Mouse (Mus musculus): ENCODE measurements at regions not wholly inside any gene's neighbourhood (a gene's known extent, or its start where the extent isn't known, plus 50 kb on each side); places are given as distances from the start of the nearest gene placed in this dataset.

DNA sequence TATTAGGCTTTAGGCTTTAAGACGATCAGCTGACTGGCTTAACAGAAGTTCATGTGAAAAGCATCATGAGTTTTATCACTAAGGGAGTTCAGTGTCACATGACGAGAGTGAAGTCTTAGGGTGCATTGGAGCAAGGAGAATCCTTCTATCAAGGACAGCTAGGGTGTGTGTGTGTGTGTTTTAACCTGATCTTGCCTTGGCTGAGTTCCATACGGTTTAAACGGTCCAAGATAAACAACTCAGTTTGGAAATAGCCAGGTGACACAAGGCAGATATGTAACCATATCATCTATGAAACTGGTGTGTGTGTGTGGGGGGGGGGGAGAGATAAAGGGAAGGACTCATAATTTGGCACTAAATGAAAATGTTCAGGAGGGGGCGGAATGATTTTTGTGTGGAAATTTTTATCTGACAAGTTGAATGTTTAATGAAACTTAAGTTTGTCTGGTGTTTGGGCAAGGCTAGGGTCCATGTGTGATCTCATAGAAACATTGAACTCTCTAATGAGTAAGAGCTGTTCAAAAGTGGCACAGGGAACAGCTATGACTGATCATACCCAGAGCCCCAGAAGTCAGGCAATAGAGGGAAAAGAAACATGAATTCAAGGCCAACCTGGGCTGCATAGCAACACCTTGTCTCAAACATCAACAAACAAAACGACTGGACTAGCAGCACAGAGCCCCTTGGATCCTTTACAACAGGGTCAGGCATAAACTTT is 132.2 kb upstream of the Map3k1 start:
- no peak overlapping the region for H3K27ac ChIP-seq (ENCODE audit: poor library complexity, severe bottlenecking)
- no peak overlapping the region for H3K4me3 ChIP-seq
- no peaks in the 10 kb centered on the region for H3K27me3 ChIP-seq (replicated peaks)
- H3K4me2 ChIP-seq: no peak overlapping the region
- peak; percentile 78; the same call in 1 of the 2 replicates for ATAC-seq (ENCODE audit: insufficient number of reproducible peaks, low FRiP score)
- no peaks in the 10 kb centered on the region for H3K9me3 ChIP-seq (replicated peaks)
- H3K4me1 ChIP-seq (replicated peaks): peaks cover 32% of the 10 kb centered on the region
- 45% methylated on average over 6 of the region's 6 CpGs for WGBS
- H3K9ac ChIP-seq: no peak overlapping the region
- H3K36me3 ChIP-seq: no peaks in the 10 kb centered on the region

DNA sequence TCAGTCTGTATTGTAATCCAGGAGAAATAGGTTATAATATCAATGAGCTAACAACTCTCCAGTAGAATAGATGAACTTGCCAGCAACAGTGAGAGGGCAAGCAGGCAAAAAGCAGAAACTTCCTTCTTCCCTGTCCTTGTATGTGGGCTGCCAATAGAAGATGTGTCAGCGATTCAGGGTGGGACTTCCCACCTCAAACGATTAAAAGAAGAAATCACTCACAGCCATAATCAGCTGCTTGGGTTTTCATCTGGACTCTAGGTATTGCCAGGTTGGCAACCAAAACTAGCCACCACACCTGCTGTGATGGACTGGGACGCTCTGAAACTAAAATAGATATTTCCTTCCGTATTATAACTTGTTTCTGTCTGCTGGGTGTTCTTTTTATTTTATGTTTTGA is 133.2 kb upstream of the Map3k1 start:
- Histone ChIP-seq H3K36me3 (no peaks in the 10 kb centered on the region), H3K4me2 (no peak overlapping the region), H3K9me3 (replicated peaks) (no peaks in the 10 kb centered on the region), H3K9ac (no peak overlapping the region), H3K27me3 (replicated peaks) (no peaks in the 10 kb centered on the region), H3K4me3 (no peak overlapping the region), H3K4me1 (replicated peaks) (peaks cover 24% of the 10 kb centered on the region), H3K27ac (ENCODE audit: poor library complexity, severe bottlenecking) (no peak overlapping the region)
- no peak for ATAC-seq (ENCODE audit: insufficient number of reproducible peaks, low FRiP score)
- WGBS: 84% methylated on average over 4 of the region's 4 CpGs

DNA sequence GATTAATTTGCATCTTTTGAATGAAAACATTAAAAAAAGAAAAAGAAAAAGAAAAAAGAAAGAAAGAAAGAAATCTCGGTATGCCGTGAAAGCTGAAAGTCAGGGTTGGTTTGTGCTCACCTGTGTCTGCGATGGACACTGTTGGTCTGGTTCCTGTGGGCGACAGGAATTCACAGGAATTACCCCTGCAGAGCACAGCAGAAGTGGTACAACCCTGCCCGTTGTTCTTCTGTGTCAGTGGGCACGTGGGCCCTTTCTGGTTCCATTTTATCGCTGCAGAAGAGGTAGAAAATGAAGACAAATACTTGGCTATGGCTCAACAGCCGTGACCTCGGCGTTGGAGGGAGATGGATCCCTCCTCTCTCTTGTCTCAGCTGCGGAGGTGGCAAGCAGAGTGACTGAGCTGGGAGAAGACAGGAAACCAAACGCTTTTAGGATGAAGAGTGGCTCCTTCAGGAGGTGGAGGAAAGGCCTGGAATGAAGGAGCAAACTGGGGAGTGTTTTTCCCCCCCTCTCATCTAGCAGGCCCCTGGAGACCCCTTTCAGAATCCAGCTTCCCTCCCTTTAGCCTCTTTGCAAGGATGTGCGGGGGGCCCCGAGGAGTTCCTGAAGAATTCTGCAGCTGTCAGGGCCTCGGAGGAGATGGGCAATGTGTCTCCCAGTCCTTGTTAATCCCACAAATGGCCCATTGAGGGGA is 134.7 kb upstream of the Map3k1 start:
- Histone ChIP-seq H3K27me3 (replicated peaks) (no peaks in the 10 kb centered on the region), H3K4me1 (replicated peaks) (peaks cover 17% of the 10 kb centered on the region), H3K36me3 (no peaks in the 10 kb centered on the region), H3K9me3 (replicated peaks) (no peaks in the 10 kb centered on the region), H3K4me3 (no peak overlapping the region), H3K27ac (ENCODE audit: poor library complexity, severe bottlenecking) (no peak overlapping the region), H3K4me2 (no peak overlapping the region), H3K9ac (no peak overlapping the region)
- 54% methylated on average over 15 of the region's 15 CpGs for WGBS
- no peak for ATAC-seq (ENCODE audit: insufficient number of reproducible peaks, low FRiP score)

DNA sequence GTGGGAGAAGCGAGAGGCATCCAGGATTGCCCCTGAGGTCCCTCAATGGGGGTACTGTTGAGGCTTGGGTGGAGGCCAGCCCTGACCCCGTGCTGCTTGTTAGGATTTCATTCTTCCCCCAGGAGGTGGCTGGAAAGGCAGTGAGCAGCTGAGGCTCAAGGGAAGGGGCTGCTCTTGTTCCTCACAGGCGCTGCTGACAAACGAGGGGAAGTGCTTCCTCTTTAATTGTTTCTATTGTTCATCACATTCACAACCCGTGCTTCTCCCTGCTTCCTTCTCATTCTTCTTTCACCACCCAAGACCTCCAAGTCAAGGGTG is 135.3 kb upstream of the Map3k1 start:
- Histone ChIP-seq H3K36me3 (no peaks in the 10 kb centered on the region), H3K4me2 (no peak overlapping the region), H3K27me3 (replicated peaks) (no peaks in the 10 kb centered on the region), H3K4me3 (no peak overlapping the region), H3K4me1 (replicated peaks) (peaks cover 12% of the 10 kb centered on the region), H3K9me3 (replicated peaks) (no peaks in the 10 kb centered on the region), H3K27ac (ENCODE audit: poor library complexity, severe bottlenecking) (no peak overlapping the region), H3K9ac (no peak overlapping the region)
- 10% methylated on average over 5 of the region's 5 CpGs for WGBS
- no peak for ATAC-seq (ENCODE audit: insufficient number of reproducible peaks, low FRiP score)

DNA sequence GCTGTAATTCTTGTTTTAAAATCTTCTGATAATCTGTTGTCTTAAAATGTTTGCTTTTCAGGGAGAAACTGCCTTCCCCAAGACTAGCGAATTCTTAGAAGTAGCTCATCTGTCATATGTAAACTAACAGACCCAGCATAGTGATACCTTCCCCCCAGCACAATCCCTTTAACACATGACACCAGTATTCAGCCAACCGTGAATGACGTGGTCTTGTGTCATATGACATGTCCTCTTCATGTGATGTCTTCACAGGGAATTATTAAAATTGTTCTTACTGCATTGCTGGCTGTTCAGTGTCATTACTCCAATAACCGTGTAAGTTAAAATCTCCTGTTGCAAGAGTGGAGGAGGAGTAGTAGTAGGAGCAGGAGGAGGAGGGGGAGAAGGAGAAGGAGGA is 137.5 kb upstream of the Map3k1 start:
- 80% methylated on average over 4 of the region's 4 CpGs for WGBS
- no peak for ATAC-seq (ENCODE audit: insufficient number of reproducible peaks, low FRiP score)

DNA sequence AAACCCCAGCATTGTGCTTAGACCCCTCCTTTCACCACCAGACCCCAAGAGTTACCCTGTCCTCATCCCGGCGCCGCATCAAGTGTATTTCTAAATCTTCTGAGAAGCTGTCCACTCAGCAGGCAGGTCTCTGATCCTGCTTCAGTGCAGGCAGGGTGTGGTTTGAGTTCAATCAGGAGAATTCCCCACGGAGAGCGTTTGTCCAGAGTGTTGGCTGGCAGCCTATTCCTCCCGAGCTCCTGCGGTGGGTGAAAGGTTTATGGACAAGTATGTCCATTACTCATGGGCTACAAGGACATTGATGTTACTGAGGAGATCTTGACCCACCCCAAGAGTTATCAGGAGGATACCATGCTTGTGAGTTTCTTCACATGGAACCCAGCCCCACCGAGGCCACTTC is 138.0 kb upstream of the Map3k1 start:
- Histone ChIP-seq H3K4me1 (replicated peaks) (0 out of 2 replicates have a peak, but pooled peaks cover 3% of the 10 kb centered on the region), H3K27ac (ENCODE audit: poor library complexity, severe bottlenecking) (no peak overlapping the region), H3K9me3 (replicated peaks) (no peaks in the 10 kb centered on the region), H3K36me3 (no peaks in the 10 kb centered on the region), H3K4me2 (no peak overlapping the region), H3K9ac (no peak overlapping the region), H3K4me3 (no peak overlapping the region), H3K27me3 (replicated peaks) (no peaks in the 10 kb centered on the region)
- ATAC-seq (ENCODE audit: insufficient number of reproducible peaks, low FRiP score): no peak
- 79% methylated on average over 8 of the region's 8 CpGs for WGBS

More for the DNA sequence above, 137.5 kb upstream of the Map3k1 start:
- Histone ChIP-seq H3K27me3 (replicated peaks) (no peaks in the 10 kb centered on the region), H3K36me3 (no peaks in the 10 kb centered on the region), H3K9me3 (replicated peaks) (no peaks in the 10 kb centered on the region), H3K4me2 (no peak overlapping the region), H3K4me1 (replicated peaks) (peaks cover 3% of the 10 kb centered on the region; the same call in 1 of the 2 replicates), H3K27ac (ENCODE audit: poor library complexity, severe bottlenecking) (no peak overlapping the region), H3K9ac (no peak overlapping the region), H3K4me3 (no peak overlapping the region)

DNA sequence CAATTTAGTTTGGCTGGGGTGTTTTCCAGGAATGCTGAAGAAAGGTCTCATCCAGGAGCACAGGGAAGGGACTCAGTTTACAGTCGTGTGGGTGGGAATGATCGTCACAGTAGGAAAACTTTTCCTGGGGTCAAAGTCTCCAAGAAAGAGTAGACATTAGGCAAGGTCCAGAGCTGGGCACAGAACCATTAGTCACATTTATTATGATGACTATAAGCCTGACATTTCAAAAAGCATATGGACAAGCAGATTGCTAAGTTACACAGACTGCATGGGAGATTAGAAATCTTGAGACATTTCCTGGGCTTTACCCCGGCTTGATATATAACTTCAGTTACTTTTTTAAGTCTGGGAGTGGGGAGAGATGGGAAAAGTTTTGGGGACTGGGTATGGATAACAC is 139.6 kb upstream of the Map3k1 start:
- 55% methylated on average over 3 of the region's 3 CpGs for WGBS
- Histone ChIP-seq H3K27me3 (replicated peaks) (no peaks in the 10 kb centered on the region), H3K27ac (ENCODE audit: poor library complexity, severe bottlenecking) (no peak overlapping the region), H3K4me1 (replicated peaks) (0 out of 2 replicates have a peak, but pooled peaks cover 3% of the 10 kb centered on the region), H3K9ac (no peak overlapping the region), H3K4me3 (no peak overlapping the region), H3K4me2 (no peak overlapping the region), H3K36me3 (no peaks in the 10 kb centered on the region), H3K9me3 (replicated peaks) (no peaks in the 10 kb centered on the region)
- ATAC-seq (ENCODE audit: insufficient number of reproducible peaks, low FRiP score): no peak

DNA sequence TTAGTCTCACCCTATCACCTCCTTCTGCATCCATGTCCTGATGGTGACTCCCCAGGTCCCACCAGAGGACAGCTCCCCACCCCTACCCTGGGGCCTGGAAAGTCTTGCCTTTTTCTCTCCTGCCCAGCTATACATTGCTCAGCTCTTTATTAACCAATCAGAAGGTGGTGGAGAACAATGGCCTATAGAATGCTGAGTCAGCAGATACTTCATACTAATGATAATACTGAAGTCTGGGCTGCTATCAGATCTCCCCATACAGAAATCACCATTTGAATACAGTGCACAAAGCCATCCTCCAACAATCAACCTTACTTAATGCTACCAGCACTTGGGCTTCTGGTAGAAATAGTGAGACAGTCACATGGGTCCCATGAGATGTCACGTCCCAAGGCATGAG is 141.2 kb upstream of the Map3k1 start:
- Histone ChIP-seq H3K4me3 (no peak overlapping the region), H3K4me1 (replicated peaks) (peaks cover 10% of the 10 kb centered on the region), H3K36me3 (no peaks in the 10 kb centered on the region), H3K27me3 (replicated peaks) (no peaks in the 10 kb centered on the region), H3K9ac (no peak overlapping the region), H3K27ac (ENCODE audit: poor library complexity, severe bottlenecking) (no peak overlapping the region), H3K9me3 (replicated peaks) (no peaks in the 10 kb centered on the region), H3K4me2 (no peak overlapping the region)
- no peak for ATAC-seq (ENCODE audit: insufficient number of reproducible peaks, low FRiP score)
- 88% methylated on average over 1 of the region's 1 CpGs for WGBS

DNA sequence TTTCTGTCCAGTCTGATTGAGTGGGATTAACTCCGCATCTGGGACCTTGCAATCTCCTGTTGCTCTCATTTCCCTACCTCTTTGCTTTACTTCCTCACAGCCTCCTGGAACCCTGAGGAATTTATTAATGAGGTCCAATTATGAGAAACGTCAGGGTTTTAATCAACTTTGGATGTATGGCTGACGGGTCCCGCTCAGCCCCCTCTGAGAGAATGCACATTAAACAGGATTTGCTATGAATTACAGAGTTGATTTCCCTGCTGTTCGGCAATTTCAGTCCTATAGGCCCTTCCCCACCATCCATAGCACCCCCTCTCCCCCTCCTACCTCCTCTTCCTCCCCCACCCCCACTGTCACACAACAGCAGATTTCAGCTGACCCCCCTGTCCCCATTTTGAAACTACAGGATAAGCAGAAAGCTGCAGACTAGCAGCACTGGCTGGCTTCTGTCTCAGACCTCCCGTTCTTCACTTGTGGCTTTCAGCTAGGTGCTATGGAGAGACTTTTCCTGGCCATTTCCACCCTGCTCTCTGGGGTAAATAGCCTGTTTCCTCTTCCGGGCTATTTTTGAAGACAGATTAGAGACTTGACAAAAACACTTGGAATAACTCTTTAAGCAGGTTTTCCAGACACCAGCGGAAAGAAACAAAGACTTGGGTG is 145.2 kb upstream of the Map3k1 start:
- no peaks in the 10 kb centered on the region for H3K27me3 ChIP-seq (replicated peaks)
- WGBS: 62% methylated on average over 8 of the region's 8 CpGs
- no peaks in the 10 kb centered on the region for H3K9me3 ChIP-seq (replicated peaks)
- peaks cover 15% of the 10 kb centered on the region for H3K4me1 ChIP-seq (replicated peaks)
- no peak for ATAC-seq (ENCODE audit: insufficient number of reproducible peaks, low FRiP score)
- H3K27ac ChIP-seq (ENCODE audit: poor library complexity, severe bottlenecking): 0 out of 2 replicates have a peak overlapping the region, but pooled peaks have one; percentile 19
- H3K4me2 ChIP-seq: peak overlapping the region; percentile 8; the same call in 1 of the 2 replicates
- no peaks in the 10 kb centered on the region for H3K36me3 ChIP-seq
- no peak overlapping the region for H3K4me3 ChIP-seq
- 0 out of 2 replicates have a peak overlapping the region, but pooled peaks have one; percentile 2 for H3K9ac ChIP-seq

DNA sequence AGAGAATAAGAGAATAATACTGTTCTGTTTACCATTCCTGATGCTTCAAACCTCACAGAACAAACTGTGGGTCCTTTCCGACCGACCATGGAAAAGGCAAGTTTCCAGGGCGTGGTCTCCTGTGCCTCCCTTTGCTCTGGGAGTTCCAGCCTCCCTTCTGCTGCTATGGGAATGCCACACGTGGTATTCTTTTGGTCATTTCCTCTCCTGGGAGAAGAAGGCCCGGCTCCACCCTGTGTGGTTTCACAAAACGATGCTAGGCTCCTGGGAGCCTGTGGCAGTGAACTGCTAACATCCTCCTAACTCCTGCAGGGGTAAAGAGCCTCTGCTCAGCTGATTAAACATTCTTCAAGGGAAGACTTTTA is 145.7 kb upstream of the Map3k1 start:
- no peaks in the 10 kb centered on the region for H3K9me3 ChIP-seq (replicated peaks)
- 4% methylated on average over 6 of the region's 6 CpGs for WGBS
- peaks cover 15% of the 10 kb centered on the region for H3K4me1 ChIP-seq (replicated peaks)
- H3K27me3 ChIP-seq (replicated peaks): no peaks in the 10 kb centered on the region
- H3K4me3 ChIP-seq: no peak overlapping the region
- no peaks in the 10 kb centered on the region for H3K36me3 ChIP-seq
- H3K9ac ChIP-seq: no peak overlapping the region
- H3K4me2 ChIP-seq: no peak overlapping the region
- 0 out of 2 replicates have a peak overlapping the region, but pooled peaks have one; percentile 19 for H3K27ac ChIP-seq (ENCODE audit: poor library complexity, severe bottlenecking)
- ATAC-seq (ENCODE audit: insufficient number of reproducible peaks, low FRiP score): no peak; the same call in 1 of the 2 replicates

DNA sequence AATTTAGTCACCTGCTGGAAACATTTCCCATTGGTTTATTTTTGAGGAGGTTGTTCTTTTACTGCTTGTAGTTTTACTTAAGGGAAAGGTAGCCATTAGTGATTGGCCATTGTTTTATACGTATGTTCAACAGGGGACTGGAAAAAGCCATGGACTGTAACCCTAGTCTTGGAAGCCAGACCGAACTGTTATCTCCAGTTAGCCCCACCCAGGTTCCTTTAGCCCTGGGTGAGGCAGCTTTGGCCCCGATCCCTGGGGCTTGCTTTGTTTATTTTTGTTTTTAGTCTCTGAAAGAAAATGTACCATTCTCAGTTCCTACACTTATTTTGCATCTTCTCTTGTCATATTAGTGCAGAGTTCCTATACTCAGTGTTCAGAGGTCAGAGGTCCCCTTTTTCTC is 148.3 kb upstream of the Map3k1 start:
- Histone ChIP-seq H3K36me3 (no peaks in the 10 kb centered on the region), H3K27me3 (replicated peaks) (no peaks in the 10 kb centered on the region), H3K4me3 (no peak overlapping the region), H3K9me3 (replicated peaks) (no peaks in the 10 kb centered on the region), H3K9ac (no peak overlapping the region), H3K27ac (ENCODE audit: poor library complexity, severe bottlenecking) (no peak overlapping the region), H3K4me1 (replicated peaks) (peaks cover 15% of the 10 kb centered on the region), H3K4me2 (no peak overlapping the region)
- WGBS: 34% methylated on average over 3 of the region's 3 CpGs
- ATAC-seq (ENCODE audit: insufficient number of reproducible peaks, low FRiP score): 0 out of 2 replicates have a peak, but pooled peaks have one; percentile 70
